Mouse (Mus musculus): Measurements from ENCODE around the gene Hus1. TPM values are rescaled to one million over a fixed set of nuclear protein-coding genes. Genes with fewer than 3 reads are reported as not detected.
A peak's percentile ranks its signal among the peaks of the same experiment; 100 is the strongest.

Gene Hus1
- total RNA-seq, 2 experiments from 2014 or later: 8.9 to 10.1 TPM

- DNase-seq: peak; percentile 79 to 84
These were observed 27.6 kb downstream of the Hus1 start for GRCm38 (mm10) chr11:8983237-8983861.

- no peak for DNase-seq
These were observed 32.8 kb downstream of the Hus1 start for GRCm38 (mm10) chr11:8978154-8978553.

GRCm38 (mm10) chr11:8973166-8973565 lies 37.8 kb downstream of the Hus1 start, which contains the start of gene Pkd1l1:
Pkd1l1 (minus strand) TSS chr11:8973266.
- DNase-seq: no peak

- no peak for DNase-seq
These were observed 38.9 kb downstream of the Hus1 start for GRCm38 (mm10) chr11:8972093-8972492.

- DNase-seq: no peak
These were observed 40.5 kb downstream of the Hus1 start for GRCm38 (mm10) chr11:8970509-8970908.

GRCm38 (mm10) chr11:8968094-8968493 lies 42.9 kb downstream of the Hus1 start:
- no peak for DNase-seq

GRCm38 (mm10) chr11:8958572-8958971 lies 52.4 kb downstream of the Hus1 start:
- DNase-seq: no peak

GRCm38 (mm10) chr11:8958108-8958507 lies 52.9 kb downstream of the Hus1 start:
- DNase-seq: peak in 1 of 2 experiments; percentile 6

- DNase-seq: peak in 1 of 2 experiments; percentile 10
These were observed 54.0 kb downstream of the Hus1 start for GRCm38 (mm10) chr11:8957023-8957422.

- DNase-seq: peak in 1 of 2 experiments; percentile 45
These were observed 55.3 kb downstream of the Hus1 start for GRCm38 (mm10) chr11:8955678-8956077.

- DNase-seq: no peak
These were observed 61.1 kb downstream of the Hus1 start for GRCm38 (mm10) chr11:8949765-8950430.

GRCm38 (mm10) chr11:8948871-8949270 lies 62.1 kb downstream of the Hus1 start:
- no peak for DNase-seq

GRCm38 (mm10) chr11:8944114-8944513 lies 66.9 kb downstream of the Hus1 start:
- DNase-seq: no peak

Other genes with a start within 250 kb of the Hus1 start
- not detected for gene Pkd1l1, start 37.9 kb downstream of the Hus1 start, total RNA-seq (2021)
- under 1 TPM in 1 of 2 experiments, not detected in 1; 0.30 TPM for gene Gm11992, start 37.4 kb upstream of the Hus1 start, total RNA-seq (2021)
- gene Sun3, start 37.8 kb upstream of the Hus1 start, total RNA-seq (2021): not detected
- 1 to 10 TPM; 5.3 to 9.8 TPM for gene Upp1, start 106.9 kb upstream of the Hus1 start, total RNA-seq (2021)
- gene Abca13, start 180.8 kb upstream of the Hus1 start, total RNA-seq (2021): under 1 TPM; 0.03 TPM